Mouse (Mus musculus) ES-Bruce4 (cell line): Measurements from ENCODE around the gene Usp13. TPM values are rescaled to one million over a fixed set of nuclear protein-coding genes. Genes with fewer than 3 reads are reported as not detected.

Source experiments
- H3K27ac ChIP-seq: 2 replicates; pipeline ENCODE4 v1.5.1; 2012; ENCODE audit warnings: low read length, inconsistent platforms; ENCODE audit not compliant: insufficient read depth
- H3K27me3 ChIP-seq: 2 replicates; pipeline ENCODE4 v1.6.1; 2012; ENCODE audit warnings: mild to moderate bottlenecking, low read length, inconsistent platforms; ENCODE audit not compliant: control insufficient read depth, poor library complexity, insufficient read depth, severe bottlenecking
- H3K36me3 ChIP-seq: 2 replicates; pipeline ENCODE4 v1.6.1; 2012; ENCODE audit warnings: inconsistent platforms, mild to moderate bottlenecking, low read length, moderate library complexity; ENCODE audit not compliant: control insufficient read depth, poor library complexity, insufficient read depth, severe bottlenecking
- H3K4me1 ChIP-seq: one replicate; pipeline ENCODE4 v1.8.1; 2011; ENCODE audit warnings: low read length; ENCODE audit not compliant: control insufficient read depth, insufficient read depth
- H3K4me3 ChIP-seq: 2 replicates; pipeline ENCODE4 v1.5.1; 2011; ENCODE audit warnings: low read depth, mild to moderate bottlenecking, low read length
- H3K9ac ChIP-seq: 2 replicates; pipeline ENCODE4 v1.6.1; 2012; ENCODE audit warnings: low read depth, mild to moderate bottlenecking, inconsistent platforms; ENCODE audit not compliant: poor library complexity, severe bottlenecking
- H3K9me3 ChIP-seq: replicated peaks from 2 replicates; pipeline ENCODE4 v1.6.1; 2012; ENCODE audit warnings: mild to moderate bottlenecking, low read length, inconsistent platforms; ENCODE audit not compliant: control insufficient read depth, poor library complexity, insufficient read depth, severe bottlenecking
- CTCF ChIP-seq: IDR thresholded peaks from one replicate; pipeline ENCODE4 v1.8.1; 2011; ENCODE audit warnings: low read depth, low read length
- EP300 ChIP-seq: IDR thresholded peaks from 2 replicates; pipeline ENCODE4 v1.6.1; 2011; ENCODE audit warnings: low read depth, low read length; ENCODE audit not compliant: insufficient read depth
- POLR2A ChIP-seq: IDR thresholded peaks from one replicate; pipeline ENCODE4 v1.8.1; 2011; ENCODE audit warnings: low read length; ENCODE audit not compliant: insufficient read depth
- polyA plus RNA-seq: library from polyadenylated mRNA; stranded (reverse); fragments of >200 nt; gene quantifications from 2 replicates; pipeline ENCODE4 v1.2.4, GENCODE M21; 2011; ENCODE audit warnings: low read depth; ENCODE audit not compliant: missing spikeins, insufficient read depth, insufficient read length

The Usp13 gene
- polyA plus RNA-seq, 1 experiment, result 4.0 TPM

GRCm38 (mm10) chr3:32825964-32826479 lies 8.7 kb downstream of the Usp13 start:
- Histone ChIP-seq H3K9me3 (no peaks in the 10 kb centered on the region), H3K27me3 (no peaks in the 10 kb centered on the region), H3K4me1 (peaks cover 2% of the 10 kb centered on the region), H3K4me3 (no peak overlapping the region), H3K36me3 (no peaks in the 10 kb centered on the region), H3K27ac (no peak overlapping the region), H3K9ac (no peak overlapping the region)
- TF ChIP-seq CTCF (no peak), POLR2A (no peak), EP300 (no peak)

- peaks cover 2% of the 10 kb centered on the region for H3K4me1 ChIP-seq
- TF ChIP-seq CTCF (no peak), POLR2A (no peak), EP300 (no peak)
- H3K27me3 ChIP-seq, result no peaks in the 10 kb centered on the region
Observed at GRCm38 (mm10) chr3:32826701-32827100, 9.4 kb downstream of the Usp13 start.

GRCm38 (mm10) chr3:32833871-32834270 lies 16.5 kb downstream of the Usp13 start:
- no peaks in the 10 kb centered on the region for H3K9me3 ChIP-seq

More at GRCm38 (mm10) chr3:32826701-32827100, 9.4 kb downstream of the Usp13 start:
- Histone ChIP-seq H3K4me3 (no peak overlapping the region), H3K9ac (no peak overlapping the region), H3K27ac (no peak overlapping the region), H3K9me3 (no peaks in the 10 kb centered on the region), H3K36me3 (no peaks in the 10 kb centered on the region)

GRCm38 (mm10) chr3:32837847-32838246 lies 20.5 kb downstream of the Usp13 start:
- Histone ChIP-seq H3K36me3 (no peaks in the 10 kb centered on the region), H3K9me3 (no peaks in the 10 kb centered on the region; the same call in 1 of the 2 replicates), H3K4me1 (peaks cover 3% of the 10 kb centered on the region), H3K4me3 (no peak overlapping the region), H3K27ac (no peak overlapping the region), H3K27me3 (no peaks in the 10 kb centered on the region), H3K9ac (no peak overlapping the region)
- TF ChIP-seq EP300, result no peak
- TF ChIP-seq CTCF, result no peak
- no peak for TF ChIP-seq POLR2A

More at GRCm38 (mm10) chr3:32833871-32834270, 16.5 kb downstream of the Usp13 start:
- TF ChIP-seq CTCF, result no peak
- no peak for TF ChIP-seq EP300
- TF ChIP-seq POLR2A, result no peak
- H3K4me1 ChIP-seq, result peaks cover 3% of the 10 kb centered on the region
- H3K27ac ChIP-seq, result 0 out of 2 replicates have a peak overlapping the region, but pooled peaks have one; percentile 67
- H3K4me3 ChIP-seq, result no peak overlapping the region
- no peak overlapping the region for H3K9ac ChIP-seq
- H3K36me3 ChIP-seq, result no peaks in the 10 kb centered on the region
- no peaks in the 10 kb centered on the region for H3K27me3 ChIP-seq

GRCm38 (mm10) chr3:32856362-32857107 lies 39.2 kb downstream of the Usp13 start:
- Histone ChIP-seq H3K36me3 (no peaks in the 10 kb centered on the region), H3K27me3 (no peaks in the 10 kb centered on the region), H3K4me3 (no peak overlapping the region), H3K27ac (no peak overlapping the region), H3K4me1 (no peaks in the 10 kb centered on the region), H3K9ac (no peak overlapping the region), H3K9me3 (no peaks in the 10 kb centered on the region)
- no peak for TF ChIP-seq CTCF
- TF ChIP-seq EP300, result no peak
- no peak for TF ChIP-seq POLR2A

- Histone ChIP-seq H3K36me3 (no peaks in the 10 kb centered on the region), H3K27ac (no peak overlapping the region), H3K9me3 (no peaks in the 10 kb centered on the region), H3K4me3 (no peak overlapping the region), H3K27me3 (no peaks in the 10 kb centered on the region), H3K9ac (no peak overlapping the region), H3K4me1 (no peaks in the 10 kb centered on the region)
- TF ChIP-seq EP300 (no peak), POLR2A (no peak), CTCF (no peak)
Observed at GRCm38 (mm10) chr3:32871081-32871480, 53.7 kb downstream of the Usp13 start.
